Mouse (Mus musculus) layer of hippocampus, postnatal 36 days (tissue): Measurements from ENCODE around the gene Ptafr. TPM values are rescaled to one million over a fixed set of nuclear protein-coding genes. Genes with fewer than 3 reads are reported as not detected.
A peak's percentile ranks its signal among the peaks of the same experiment; 100 is the strongest.
"Not testable (repeated sequence)": the region's sequence is repeated elsewhere in the genome, so short reads cannot be mapped to it uniquely, and the experiment has no call there.

Source experiments
- DNase-seq, 2 experiments: peaks; one replicate each; pipeline ENCODE4 v3.0.0; 2022
- total RNA-seq, 2 experiments: library from RNA; stranded (reverse); gene quantifications; 2 replicates each; pipeline ENCODE4 v1.2.3; 2021

Gene Ptafr
- total RNA-seq = 1 to 10 TPM; 1.2 TPM

DNA sequence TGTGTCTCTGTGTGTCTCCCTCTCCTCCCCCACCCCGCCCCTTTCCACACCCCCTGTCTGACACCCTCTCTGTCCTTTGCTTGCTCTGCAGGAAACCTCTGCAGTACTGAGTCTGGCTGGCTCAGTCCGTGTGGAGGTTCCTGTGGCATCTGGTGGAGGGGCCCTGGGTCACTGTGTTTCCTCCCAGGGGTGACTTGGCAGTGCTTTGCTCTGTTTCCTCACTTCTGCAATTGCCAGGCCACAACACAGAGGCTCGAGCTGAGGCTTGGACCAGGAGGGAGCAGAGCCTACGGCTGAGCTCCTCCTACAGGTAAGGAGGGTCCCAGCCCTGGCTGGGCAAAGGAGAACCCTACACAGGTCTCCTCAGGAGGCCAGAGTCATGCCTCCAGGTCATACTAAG lies at the start of gene Ptafr:
Gene Ptafr, plus strand, starts transcription at position 103 of the 400 bp plus-strand sequence.
- DNase-seq = no peak

- DNase-seq = peak; percentile 78 to 84
Measured at GRCm38 (mm10) chr4:132514555-132515135, 49.2 kb upstream of the Ptafr start.

DNA sequence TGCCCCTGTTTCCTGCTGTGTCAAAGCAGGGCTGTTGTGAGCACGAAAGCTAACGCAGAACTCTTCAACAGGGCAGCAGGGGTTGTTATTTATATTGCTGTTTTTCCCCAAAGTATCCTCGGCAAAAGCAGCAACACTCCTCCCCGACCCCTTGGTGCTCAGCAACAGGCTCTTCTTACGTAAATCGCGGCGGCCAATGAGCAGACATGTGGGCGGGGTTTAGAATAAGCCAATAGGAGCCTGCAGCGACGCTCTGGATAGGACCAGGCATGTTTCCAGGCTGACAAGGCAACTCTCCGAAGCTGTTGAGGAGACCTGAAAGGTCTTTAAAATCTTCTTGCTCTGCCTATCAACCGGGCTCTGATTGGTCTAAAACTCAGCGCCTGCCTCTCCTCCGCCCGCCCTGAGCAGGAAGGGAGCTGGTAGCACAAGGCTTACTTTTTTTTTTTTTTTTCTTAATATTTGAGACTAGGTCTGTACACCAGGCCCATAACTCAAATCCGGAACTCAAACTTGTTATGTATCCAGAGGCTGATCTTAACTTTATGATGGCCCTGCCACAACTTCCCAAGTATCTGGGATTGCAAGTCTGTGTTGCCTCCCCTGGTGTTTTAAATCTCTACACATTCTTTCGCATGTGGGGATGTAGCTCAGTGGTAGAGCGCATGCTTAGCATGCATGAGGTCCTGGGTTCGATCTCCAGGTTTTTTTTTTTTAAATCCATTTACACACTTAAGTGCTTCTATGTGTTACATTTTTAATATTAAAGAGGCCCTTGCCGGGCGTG lies 48.3 kb upstream of the Ptafr start:
- DNase-seq = peak; percentile 84 to 87

GRCm38 (mm10) chr4:132518066-132518465 lies 45.8 kb upstream of the Ptafr start:
- no peak for DNase-seq

DNA sequence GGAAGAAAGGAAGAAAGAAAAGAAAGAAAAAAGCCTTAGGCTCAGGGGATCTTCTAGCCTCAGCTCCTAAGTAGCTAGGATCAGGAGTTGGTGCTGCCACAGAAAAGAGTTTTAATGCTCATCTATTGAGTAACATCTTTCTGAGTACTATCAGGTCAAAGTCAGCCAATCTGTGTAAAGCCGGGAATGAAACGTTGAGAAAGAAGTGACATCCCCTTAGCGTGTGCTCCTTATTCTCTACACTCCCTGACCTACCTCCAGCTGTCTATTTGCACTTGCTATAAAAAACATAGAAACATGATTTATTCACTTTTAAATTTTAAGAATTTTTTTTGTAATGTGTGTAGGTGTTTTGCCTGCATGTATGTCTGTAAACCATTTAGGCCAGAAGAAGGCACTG lies 44.7 kb upstream of the Ptafr start:
- DNase-seq = no peak

GRCm38 (mm10) chr4:132524321-132524741 lies 39.5 kb upstream of the Ptafr start:
- DNase-seq = no peak

DNA sequence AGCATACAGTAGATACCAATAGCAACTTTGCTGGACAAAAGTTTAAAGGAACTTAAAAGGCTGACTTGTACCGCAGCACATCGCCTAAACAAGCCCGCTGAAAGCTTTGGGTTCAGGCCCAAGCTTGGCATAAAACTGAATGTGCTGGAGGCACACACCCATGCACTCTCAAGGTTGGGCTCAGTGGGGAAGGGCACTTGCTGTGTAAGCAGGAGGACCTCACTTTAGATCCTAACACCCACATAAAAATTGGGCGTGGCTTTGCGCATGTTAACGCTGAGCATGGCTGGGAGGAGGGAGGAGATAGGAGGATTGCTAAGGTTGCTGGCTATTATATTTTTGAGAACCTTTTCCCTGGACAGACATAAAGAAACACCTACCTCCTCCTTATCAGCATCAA lies 39.1 kb upstream of the Ptafr start:
- no peak for DNase-seq

- no peak for DNase-seq
Measured at GRCm38 (mm10) chr4:132526678-132527077, 37.2 kb upstream of the Ptafr start.

- DNase-seq = no peak
Measured at GRCm38 (mm10) chr4:132527917-132528522, 35.8 kb upstream of the Ptafr start.

DNA sequence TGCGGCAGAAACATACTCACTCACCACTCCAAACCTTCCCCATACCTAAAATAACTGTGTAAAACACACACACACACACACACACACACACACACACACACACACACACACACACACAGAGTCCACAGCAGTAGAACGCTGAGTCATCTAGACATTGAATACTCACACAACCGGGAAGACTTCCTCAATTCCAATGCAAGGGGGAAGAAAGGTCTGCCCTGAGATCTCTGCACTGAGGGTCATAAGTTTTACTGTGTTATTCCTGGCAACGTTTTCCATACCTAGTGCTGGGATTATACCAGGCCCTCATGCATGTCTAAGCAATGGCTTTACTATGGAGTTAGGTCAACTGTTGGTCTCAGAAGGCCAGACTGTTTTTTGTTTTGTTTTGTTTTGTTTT lies 34.5 kb upstream of the Ptafr start:
- no peak for DNase-seq

DNA sequence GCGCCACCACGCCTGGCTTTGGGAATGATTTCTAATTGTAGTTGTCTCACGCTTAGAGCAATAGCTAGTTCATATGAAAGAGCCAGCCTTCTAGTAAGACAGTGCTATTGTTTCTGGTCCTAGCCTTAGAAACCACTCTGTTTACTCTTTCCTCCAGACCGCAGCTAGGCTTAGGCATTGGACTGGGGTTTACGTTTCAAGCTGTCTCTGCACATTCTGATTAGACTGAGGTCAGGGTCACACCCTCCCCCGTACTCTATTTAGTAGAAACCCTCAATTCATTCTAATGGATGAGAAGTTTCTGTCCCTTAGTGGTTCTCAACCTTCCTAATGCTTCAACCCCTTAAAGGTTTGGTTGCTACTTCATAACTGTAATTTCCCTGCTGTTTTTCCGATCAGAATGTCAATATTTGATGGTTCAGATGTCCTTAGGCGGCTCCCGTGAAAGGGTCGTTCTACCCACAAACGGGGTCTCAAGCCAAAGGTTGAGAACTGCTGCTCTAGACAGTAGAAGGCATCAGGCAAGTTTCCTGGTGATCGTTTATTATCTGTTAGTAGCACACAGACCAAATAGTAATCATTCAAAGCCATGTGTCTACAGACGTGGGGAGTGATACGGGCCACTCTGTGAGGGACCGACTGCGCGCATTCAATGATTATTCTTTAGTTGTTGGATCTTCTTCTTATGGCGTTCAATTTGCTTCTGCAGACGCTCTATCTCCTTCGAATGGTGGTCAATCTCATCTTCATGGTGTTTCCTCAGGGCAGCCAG lies 33.6 kb upstream of the Ptafr start:
- DNase-seq = no peak

GRCm38 (mm10) chr4:132532496-132532895 lies 31.4 kb upstream of the Ptafr start:
- no peak for DNase-seq

DNA sequence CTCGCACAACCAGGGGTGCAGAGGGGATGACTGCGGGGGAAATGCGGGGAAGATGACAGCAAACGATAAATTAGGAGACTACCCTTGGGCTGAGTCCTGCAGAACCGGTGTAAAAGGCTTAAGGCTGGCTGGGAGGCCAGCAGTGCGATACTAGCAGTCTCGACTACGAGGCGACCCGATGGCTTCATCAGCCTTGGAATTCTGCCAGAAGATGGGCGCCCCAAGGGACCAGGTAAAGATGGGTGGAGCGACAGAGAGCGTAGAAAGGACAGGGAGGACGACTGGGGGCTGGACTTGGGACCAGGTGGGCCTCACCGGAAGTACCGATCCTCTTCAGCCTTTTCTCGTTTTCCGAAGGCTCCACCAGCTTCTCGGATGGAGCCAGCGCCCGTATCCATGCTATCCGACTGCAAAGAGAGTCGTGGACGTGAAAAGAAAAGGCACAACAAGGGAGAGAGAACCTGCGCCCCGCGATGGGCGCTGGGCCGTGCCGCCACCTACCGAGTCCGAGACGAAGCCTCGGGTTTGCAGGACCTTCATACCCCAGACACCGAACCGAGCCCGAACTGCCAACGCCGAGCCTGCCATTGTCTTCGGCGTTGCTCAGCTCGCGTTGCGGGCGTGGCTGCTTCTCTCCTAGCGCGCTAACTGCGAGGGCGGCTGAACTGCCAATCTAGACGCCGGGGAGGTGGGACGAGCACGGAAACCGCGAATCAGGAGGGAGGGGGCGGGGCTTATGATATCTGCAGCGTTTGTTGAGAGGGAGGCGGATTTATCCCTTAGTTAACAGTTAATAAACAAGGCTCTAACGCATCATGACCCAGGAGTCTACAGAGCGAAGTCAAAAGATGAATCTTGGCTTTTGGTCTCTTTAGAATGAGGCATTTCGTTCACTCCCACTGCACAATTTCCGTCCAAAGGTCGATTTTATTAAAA lies 30.6 kb upstream of the Ptafr start, which contains the start of gene Atpif1:
Gene Atpif1, minus strand, starts transcription at position 679 of the 936 bp plus-strand sequence.
- peak; percentile 87 to 88 for DNase-seq

DNA sequence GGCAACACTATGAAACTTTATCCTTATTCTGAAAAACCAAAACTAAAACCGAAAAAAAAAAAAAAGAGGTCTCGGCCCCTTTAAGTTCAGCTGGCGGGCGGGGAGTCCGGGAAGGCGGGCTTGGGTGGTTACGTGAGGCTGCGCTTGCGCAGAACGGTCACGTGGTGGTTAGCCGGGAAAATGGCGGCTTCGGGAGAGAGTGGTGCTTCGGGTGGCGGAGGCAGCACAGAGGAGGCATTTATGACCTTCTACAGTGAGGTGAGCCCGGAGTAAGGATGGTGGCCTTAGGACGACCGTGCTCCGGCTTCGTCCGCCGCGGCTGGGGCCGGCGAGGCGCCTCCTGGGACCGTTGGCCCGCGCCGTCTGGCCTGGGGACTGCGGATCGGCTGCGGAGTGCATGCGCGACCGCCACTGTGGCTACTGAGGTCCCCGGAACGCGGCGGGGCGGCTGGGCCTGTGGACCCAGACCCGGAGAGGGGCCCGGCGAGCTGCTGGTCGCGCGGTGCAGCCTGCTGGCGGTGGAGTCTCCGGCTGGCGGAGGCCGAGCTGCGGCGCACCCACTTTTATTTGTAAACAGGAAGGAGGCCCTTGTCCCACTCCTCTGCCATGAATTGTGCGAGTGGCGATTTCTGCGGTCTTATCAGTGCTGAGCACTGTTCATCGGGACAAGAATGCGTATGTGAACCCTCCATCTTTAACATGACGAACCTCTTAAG lies 28.3 kb upstream of the Ptafr start, which contains the start of gene Dnajc8:
Gene Dnajc8, plus strand, starts transcription at position 145 of the 716 bp plus-strand sequence.
- peak; percentile 91 to 92 for DNase-seq

- DNase-seq = no peak
Measured at GRCm38 (mm10) chr4:132539481-132539880, 24.4 kb upstream of the Ptafr start.

DNA sequence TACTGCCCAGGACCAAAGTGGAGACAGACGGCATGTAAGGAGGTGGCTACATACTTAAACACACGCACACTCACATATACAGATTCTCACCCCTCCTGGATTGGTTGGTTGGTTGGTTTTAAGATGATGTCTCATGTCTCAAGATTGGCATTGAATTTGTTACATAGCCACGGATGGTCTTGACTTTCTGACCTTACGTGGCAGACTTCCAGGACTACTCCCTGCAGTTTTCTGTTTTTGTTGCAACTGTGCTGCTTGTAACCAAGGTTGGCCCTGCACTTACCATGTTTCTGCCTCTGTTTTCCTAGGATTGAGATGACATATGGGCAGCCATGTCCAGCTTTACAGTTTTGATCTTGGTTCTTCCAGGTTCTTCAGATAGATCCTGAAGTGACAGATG lies 22.5 kb upstream of the Ptafr start:
- no peak for DNase-seq

- no peak for DNase-seq
Measured at GRCm38 (mm10) chr4:132542724-132543123, 21.1 kb upstream of the Ptafr start.

DNA sequence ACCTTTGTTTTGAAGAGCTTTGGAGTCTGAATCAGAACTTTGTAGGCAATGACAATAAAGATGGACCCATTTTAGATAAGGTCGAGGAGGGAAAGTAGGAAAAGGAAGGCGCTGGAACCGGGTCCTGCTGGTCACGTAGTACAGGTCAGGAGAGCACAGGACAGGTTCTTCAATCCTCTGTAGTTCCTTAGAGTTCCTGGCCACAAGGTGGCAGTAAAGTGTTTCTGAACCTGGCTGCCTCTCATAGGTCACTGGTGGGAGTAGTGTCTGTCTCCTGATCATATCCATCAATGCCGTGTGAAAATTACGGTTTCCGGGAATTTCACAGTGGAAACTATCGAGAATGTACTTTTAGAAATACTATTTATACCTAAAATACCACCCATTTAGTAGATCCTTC lies 18.0 kb upstream of the Ptafr start:
- DNase-seq = peak; percentile 37 to 54

DNA sequence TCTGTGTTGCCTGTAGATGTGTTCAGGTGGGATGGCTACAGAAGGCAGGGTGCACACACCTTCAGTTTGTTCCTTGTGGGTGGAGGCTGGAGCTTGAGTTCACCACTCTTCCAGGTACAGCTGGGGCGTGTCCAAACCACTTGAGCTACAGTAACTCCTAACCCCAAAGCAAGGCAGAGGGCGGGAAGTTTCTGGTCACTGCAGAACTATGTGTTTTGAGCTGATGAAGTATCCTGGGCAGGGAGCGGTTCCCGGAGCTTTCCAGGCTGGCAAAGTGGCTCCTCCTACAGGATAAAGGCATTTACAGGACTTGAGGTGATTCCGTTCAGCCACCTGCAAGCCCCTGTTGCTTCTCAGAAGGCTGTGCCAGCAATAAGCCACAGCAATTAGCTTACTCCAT lies 9.6 kb upstream of the Ptafr start:
- DNase-seq = no peak

DNA sequence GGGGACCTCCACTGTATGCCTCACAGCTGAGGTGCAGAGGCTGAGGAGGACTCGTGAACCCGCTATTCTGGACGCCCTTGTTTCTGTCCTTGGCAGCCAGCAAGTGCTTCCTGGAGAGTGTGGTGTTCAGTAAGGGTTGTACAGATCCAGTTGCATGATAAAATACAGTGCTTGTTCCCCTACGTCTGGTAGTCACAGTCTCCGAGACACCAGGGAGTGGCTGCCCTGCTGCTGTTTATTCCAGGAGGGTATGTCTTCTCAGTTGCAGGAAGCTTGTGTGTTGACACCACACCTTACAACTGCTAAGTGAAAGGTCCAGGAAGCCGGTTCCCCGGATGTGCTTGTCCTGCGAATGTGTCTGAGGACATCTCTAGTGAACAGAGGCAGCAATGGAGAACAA lies 9.2 kb upstream of the Ptafr start:
- no peak for DNase-seq

DNA sequence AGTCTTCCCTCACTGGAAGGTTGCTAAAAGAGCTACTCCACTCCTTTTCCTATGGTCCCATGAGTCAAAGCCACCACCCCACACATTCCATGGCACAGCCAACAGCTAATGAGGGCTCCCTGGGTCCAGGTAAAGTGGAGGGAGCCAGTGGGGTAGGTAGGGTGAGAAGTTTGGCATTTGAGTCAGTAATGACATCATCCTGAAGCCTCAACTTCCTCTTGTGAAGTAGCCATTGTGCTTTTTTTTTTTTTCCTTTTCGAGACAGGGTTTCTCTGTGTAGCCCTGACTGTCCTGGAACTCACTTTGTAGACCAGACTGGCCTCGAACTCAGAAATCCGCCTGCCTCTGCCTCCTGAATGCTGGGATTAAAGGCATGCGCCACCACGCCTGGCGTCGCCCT lies 8.3 kb upstream of the Ptafr start:
- DNase-seq = not testable (repeated sequence)
